Mouse (Mus musculus) Muller cell, postnatal 12 days (primary cell): ENCODE data around the gene Kcnd3.

Experiments
- DNase-seq: peaks from one replicate; pipeline ENCODE4 v3.0.0-alpha.2; 2015; ENCODE audit errors: inconsistent ontology term

The Kcnd3 gene

DNA sequence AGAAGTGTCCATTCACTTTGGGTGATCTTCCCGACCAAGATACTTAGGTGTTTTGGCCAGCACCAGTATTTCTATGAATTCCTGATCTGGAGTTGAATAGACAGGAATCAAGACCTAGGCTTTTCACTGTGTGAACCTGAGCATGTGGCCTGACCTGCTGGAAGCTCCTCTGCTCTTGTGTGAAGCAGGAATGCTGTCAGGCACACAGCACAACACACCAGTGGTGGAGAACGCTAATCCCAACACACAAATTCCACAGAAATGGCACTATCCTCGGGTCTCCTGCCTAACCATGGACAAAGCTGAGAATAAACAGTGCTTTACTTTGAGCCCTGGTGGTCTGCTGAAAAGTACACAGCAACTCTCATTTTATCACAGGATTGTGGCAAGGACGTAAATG, 268.4 kb downstream of the Kcnd3 start:
- DNase-seq, result no peak

DNA sequence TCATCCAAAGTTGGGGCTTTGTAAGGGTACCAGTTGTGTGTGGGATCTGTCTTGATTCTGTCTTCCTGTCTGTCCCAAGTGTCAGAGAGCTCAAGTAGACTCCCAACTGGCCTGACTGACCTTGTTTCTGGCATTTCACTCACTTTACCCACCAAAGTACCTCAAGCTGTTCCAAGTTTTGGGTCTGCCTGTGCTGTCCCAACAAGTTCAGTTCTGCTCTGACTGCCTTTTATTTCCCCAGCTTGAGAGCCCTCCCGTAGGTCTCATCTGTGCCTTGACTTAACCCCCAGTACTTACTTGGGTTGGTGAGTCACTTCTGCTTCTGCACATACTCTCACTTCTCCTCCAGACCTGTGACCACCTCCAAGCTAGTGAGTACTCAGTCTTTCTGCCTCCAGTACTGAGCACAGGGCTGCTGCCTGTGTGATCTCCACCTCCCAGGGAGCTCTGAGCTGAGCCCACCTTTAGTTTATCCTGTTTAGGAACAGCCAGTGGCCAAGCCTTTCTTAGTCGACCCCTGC, 269.6 kb downstream of the Kcnd3 start:
- DNase-seq, result no peak

DNA sequence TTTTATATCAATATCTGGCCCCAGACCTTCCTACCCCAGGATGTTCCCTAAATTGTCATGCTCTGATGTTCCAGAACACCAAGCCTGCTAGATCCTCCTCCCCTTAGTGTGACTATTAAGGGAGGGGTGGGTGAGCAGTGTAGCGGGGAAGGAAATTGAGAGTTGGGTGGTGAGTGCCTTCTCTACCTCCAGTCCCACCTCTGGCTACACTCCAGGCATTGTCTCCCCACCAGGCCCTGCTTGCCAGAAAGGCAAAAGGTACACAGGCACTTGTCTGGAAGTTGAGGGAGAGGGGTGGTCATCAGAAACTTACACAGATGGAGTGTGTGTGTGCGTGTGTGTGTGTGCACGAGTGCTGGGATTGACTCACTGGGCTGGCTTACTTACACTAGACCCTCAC, 270.4 kb downstream of the Kcnd3 start:
- no peak for DNase-seq
